Mouse (Mus musculus) testis, adult 2 months (tissue): ENCODE measurements at regions not wholly inside any gene's neighbourhood (a gene's known extent, or its start where the extent isn't known, plus 50 kb on each side); places are given as distances from the start of the nearest gene placed in this dataset.

ENCODE experiments used
- H3K27ac ChIP-seq: fragments of 200-500 bp; 2 replicates; pipeline ENCODE4 v1.5.1; 2012; ENCODE audit warnings: low read depth, low read length; ENCODE audit not compliant: control insufficient read depth, insufficient read depth
- H3K27me3 ChIP-seq: fragments of 200-500 bp; 2 replicates; pipeline ENCODE4 v1.6.1; 2012; ENCODE audit warnings: mild to moderate bottlenecking, low read length, moderate library complexity; ENCODE audit not compliant: control insufficient read depth, insufficient read depth
- H3K36me3 ChIP-seq: fragments of 200-500 bp; 2 replicates; pipeline ENCODE4 v1.6.1; 2012; ENCODE audit warnings: mild to moderate bottlenecking, low read length; ENCODE audit not compliant: control insufficient read depth, insufficient read depth
- H3K4me1 ChIP-seq: fragments of 200-500 bp; 2 replicates; pipeline ENCODE4 v1.6.1; 2012; ENCODE audit warnings: low read length; ENCODE audit not compliant: control insufficient read depth, insufficient read depth
- H3K4me3 ChIP-seq: fragments of 200-500 bp; 2 replicates; pipeline ENCODE4 v1.5.1; 2012; ENCODE audit warnings: low read depth, mild to moderate bottlenecking, low read length, moderate library complexity, mixed read lengths; ENCODE audit not compliant: control insufficient read depth
- CTCF ChIP-seq: fragments of 200-500 bp; IDR thresholded peaks from 2 replicates; pipeline ENCODE4 v1.5.1; 2012; ENCODE audit warnings: low read depth, mild to moderate bottlenecking, inconsistent platforms, low read length, moderate library complexity; ENCODE audit not compliant: control insufficient read depth, insufficient read depth, insufficient replicate concordance
- POLR2A ChIP-seq: fragments of 200-500 bp; IDR thresholded peaks from 2 replicates; pipeline ENCODE4 v1.6.1; 2012; ENCODE audit warnings: low read depth, mild to moderate bottlenecking, inconsistent platforms, low read length, moderate library complexity; ENCODE audit not compliant: control insufficient read depth

- no peak overlapping the region for H3K27ac ChIP-seq
- H3K27me3 ChIP-seq, result no peaks in the 10 kb centered on the region
- no peaks in the 10 kb centered on the region for H3K36me3 ChIP-seq
- no peak overlapping the region for H3K4me3 ChIP-seq
- TF ChIP-seq POLR2A (no peak), CTCF (no peak)
- no peaks in the 10 kb centered on the region for H3K4me1 ChIP-seq
Measured at GRCm38 (mm10) chr13:33721851-33722250, 60.6 kb downstream of the Serpinb6d start.

GRCm38 (mm10) chr13:33762293-33763125 lies 80.7 kb downstream of the Serpinb6e start:
- H3K27ac ChIP-seq, result 0 out of 2 replicates have a peak overlapping the region, but pooled peaks have one; percentile 65
- H3K4me1 ChIP-seq, result no peaks in the 10 kb centered on the region
- H3K36me3 ChIP-seq, result no peaks in the 10 kb centered on the region
- no peak for TF ChIP-seq POLR2A
- TF ChIP-seq CTCF, result no peak
- H3K27me3 ChIP-seq, result no peaks in the 10 kb centered on the region
- peak overlapping the region; percentile 45 for H3K4me3 ChIP-seq

- Histone ChIP-seq H3K4me3 (no peak overlapping the region), H3K27ac (no peak overlapping the region), H3K27me3 (no peaks in the 10 kb centered on the region), H3K36me3 (no peaks in the 10 kb centered on the region), H3K4me1 (no peaks in the 10 kb centered on the region)
- no peak for TF ChIP-seq POLR2A
- no peak for TF ChIP-seq CTCF
Measured at GRCm38 (mm10) chr13:33763295-33763916, 79.8 kb downstream of the Serpinb6e start.
